Mouse (Mus musculus): ENCODE data around the gene Traf5.

The Traf5 gene

DNA sequence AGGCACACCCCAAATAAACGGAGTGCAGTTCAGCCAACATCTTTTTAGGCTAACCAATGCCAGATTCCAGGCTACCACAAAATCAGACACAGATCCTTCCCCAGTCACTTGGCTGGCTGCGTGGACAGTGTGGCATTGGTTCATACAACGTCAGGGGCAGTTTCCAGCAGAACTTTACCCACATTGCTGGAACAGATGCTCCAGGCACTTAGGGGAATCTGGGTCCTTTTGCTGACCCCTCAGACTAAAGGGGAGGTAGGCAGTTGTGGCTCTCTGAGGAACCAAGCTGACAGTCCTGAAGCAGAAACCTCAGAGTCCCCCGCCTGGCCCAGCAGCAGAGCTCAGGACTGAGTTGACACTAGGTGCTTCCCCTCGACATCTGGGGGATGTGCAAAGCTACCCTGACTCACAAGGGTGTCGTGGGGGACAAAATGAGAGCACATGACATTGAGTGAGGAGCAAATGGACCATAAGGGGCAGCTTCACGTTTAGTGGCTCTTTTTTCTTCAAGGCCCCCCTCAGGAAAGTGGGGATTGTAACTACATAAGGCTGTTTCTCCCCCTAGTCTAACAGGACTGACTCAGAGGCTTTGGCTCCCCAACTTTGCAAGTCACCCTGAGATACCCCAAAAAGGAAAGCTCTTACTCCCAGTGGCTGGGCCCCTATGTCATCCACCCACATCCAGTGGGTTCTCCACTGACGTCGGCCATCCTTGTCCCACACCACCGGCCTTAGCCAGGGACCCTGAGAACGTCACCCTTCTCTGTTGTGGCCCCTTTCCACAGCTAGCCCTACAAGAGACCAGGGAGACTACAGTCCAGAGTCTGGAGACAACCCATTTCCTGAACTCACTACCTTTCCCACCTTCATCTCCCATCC lies 1.4 kb downstream of the Traf5 start:
- no peak for DNase-seq

DNA sequence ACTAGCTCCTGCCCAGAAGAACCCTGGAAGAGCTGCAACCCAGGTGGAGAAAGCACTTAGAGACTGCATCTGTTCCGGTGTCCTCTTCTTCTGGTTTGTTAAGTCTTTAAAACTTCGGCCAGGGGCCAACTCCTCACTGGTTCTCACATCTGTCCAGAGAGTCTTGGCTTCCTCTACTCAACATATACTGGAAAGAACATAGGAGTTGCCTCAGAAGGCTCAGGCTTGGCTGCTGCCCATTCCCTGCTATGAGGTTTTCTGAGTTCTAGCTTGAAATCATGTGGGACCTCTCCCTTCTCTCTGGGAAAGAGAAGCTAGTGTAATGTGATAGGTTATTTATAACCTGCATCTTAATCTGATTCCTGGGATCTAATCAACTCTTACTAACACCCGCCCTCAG lies 2.1 kb downstream of the Traf5 start:
- DNase-seq = no peak

DNA sequence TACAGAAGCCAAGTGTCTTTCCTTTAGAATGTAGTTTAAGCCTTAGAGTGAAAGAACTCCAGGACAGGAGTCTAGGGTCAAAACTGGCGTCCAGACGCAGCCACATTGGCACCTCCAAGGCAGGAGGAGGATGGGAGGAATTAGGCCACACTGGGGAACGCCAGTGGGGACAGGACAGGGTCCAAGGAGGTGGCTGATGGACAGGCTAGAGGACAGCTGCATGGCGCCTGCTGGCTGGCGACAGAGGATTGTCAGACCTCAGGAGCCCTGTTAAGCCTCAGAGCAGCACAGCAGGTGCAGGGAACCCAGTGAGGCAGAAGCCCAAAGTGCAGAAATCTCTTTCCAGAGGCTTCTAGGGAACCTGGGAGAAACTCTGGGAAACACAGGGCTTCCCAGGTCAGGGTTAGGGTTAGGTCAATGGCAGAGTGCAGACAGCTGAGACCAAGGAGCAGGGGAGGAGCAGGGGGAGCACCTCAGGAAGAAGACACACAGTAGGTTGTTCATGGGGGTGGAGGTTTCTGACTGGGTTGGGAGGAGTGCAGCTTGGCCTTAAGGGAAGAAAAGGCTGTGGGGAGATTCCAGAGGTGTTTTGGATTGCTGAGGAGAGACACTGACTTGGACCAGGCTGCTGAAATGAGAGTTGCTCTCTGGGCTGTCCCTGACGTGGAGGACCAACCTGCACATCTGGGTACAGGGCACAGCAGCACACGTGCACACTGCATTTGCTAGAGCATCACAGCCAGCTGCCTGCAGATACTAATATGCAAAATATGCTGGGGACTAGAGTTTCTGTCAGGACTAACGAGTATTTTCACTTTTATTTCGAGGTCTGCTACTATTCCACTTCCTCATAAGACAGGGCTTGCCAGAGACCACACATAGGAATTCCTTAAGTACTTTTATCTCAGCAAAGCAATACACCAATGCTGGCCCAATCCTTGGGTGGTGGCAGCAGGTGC lies 2.9 kb downstream of the Traf5 start:
- no peak for DNase-seq

DNA sequence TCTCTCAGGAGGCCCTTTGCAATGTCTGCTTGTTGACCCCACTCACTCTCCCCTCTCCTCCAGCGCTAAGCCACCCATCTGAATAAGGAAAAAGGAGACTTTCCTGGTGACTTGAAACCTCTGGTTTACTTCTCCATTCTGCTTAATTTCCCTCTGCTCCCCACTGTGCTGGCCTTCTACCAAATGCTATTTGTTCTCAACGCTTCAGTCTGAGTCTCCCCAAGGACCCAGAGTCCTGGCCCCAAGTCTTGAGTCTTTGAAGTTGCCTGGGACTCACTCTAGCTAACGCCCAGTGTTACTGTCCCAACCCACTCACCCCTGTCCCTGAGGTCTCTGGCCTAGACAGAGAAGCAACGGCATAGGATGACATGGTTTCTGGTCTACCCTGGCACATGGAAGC lies 4.3 kb downstream of the Traf5 start:
- DNase-seq = no peak

DNA sequence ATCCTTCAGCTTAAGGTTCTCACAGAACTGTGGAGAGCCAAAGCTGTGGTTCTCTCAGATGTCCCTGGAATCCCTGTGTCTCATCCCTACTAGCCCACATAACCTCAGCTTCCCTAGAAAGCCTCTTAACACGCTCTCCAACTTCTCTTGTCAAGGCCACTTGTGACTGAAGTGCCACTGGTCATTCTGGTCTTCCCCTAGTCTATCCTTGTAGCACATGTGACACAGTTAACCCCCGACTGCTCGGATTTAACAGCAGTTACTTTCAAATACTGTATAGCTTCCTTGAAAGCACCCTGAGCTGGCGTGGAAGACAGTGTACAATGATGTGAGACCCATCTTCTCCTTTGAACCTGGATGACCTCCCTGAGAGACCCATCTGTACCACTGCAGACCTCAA lies 5.3 kb downstream of the Traf5 start:
- no peak for DNase-seq

DNA sequence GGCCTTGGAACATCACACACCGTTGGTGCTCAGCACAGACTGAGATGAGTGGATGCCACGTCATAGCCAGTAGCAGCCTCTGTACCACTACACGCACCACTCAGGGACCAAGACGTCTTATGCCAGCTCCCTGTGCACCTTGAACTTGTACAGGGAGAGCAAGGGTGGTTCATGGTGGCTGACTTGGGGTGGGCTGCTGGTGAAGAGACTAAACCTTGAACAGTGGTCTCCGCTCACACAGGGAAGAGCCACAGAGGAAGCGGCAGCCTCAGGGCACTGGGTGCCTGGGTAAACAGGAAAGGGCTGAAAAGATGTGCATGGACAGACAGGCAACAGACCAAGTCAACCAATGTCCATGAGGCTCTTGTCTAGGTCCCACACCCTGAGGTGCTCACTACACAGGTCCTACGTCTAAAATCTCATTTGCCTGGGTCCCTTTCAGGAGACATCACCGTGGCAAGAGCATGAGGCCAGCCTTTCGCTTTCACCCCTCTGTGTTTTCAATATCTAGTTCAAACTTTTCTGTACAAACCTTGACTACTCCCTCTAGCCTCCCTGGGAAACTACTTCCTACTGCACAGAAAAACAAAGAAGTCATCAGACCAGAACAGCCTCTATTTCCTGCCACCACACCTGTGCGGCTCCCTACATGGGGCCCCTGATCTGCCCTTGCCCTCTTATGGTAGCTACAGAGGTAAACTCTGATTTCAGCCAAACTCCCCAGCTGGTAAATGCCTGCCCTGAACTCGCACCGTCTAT lies 5.9 kb downstream of the Traf5 start:
- no peak for DNase-seq

DNA sequence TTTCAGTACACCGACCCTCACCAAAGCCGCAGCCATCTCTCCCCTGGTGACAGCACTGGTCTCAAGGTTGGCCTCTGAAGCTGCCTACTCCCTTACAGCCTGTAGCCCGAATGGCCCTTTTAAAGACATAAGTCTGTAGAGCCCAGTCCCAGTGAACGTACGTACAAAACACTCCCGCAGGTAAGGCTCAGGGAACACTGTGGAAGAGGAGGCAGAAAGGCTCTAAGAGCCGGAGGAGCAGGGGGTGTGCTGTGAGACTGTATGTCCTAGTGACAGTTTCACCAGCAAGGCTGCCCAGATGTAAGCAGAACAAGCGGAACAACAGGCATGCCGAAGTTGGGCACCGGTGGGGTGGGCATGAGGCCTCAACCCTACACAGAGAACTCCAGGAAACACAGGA lies 7.1 kb downstream of the Traf5 start:
- DNase-seq = no peak

DNA sequence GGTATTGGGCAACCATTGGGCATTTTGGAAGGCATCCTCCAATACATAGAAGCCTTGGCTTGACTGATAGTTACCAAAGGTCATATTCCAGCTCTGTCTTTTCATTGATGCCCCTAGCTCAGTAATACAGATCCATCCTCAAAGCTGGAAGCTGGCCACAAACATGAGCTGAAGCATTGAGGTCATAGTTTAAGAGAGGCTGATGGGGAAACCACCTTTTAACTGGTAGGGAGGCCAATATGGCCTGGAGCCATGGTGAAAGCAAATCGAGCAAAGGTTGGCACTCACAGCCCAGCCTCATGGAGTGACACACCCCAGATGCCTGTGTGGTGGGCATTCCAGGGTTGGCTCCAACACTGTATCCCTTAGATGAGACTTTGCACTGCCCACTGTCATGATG lies 9.7 kb downstream of the Traf5 start:
- DNase-seq = no peak

DNA sequence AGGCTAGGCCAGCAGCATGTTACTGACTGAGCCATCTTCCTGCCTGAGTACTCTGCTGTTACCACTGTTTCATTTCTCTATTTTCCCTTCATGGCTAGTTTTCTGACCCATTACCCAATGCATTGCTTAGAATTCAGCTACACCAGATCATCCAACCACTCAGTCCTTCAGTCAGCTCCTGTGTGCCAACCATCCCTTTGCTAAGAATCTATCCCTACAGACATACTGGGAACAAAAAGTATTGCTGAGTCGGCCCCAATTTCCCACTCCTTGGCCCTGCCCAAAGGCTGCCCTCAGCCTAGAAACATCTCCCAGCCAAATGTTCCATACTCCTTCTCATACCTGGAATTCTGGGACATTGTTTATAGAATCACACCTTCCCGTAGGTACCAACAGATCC lies 11.2 kb downstream of the Traf5 start:
- DNase-seq = no peak

DNA sequence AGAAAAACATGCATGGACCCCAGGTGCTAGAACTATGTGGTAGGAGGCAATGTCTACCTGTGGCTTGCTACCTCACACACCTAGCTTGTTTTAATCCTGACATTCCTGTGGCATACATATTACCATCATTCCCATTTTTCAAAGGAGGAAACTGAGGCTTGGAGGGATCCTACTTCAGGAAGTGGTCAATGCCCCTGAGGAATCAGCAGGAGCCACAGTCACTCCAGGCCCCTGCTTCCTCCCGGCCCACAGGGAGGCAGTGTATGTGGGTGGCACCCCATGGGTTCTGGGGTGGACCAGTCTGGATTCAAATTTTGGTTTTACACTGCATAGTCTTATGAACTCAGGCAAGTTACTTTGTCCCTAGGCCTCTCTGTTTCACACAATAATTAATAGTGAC lies 13.2 kb downstream of the Traf5 start:
- no peak for DNase-seq

DNA sequence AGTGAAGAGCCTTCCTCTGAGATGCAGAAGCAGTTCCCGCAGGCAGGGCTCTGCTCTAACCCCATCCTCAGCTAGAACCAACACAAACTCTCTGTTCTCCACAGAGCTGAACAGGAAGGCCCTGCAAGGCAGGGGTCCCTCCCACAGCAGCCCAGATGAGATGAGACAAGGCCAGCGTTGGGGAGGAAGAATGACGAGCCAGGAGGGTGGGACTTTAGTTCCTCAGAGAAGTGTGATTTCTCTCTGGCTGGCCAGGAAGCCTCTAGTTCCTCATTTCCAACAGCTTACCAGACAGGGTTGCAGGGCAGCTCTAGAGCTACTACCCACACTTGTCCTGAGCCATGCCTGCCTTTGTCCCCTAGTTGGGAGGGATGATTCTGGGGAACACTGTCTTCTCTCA lies 14.0 kb downstream of the Traf5 start:
- peak; percentile 36 for DNase-seq

DNA sequence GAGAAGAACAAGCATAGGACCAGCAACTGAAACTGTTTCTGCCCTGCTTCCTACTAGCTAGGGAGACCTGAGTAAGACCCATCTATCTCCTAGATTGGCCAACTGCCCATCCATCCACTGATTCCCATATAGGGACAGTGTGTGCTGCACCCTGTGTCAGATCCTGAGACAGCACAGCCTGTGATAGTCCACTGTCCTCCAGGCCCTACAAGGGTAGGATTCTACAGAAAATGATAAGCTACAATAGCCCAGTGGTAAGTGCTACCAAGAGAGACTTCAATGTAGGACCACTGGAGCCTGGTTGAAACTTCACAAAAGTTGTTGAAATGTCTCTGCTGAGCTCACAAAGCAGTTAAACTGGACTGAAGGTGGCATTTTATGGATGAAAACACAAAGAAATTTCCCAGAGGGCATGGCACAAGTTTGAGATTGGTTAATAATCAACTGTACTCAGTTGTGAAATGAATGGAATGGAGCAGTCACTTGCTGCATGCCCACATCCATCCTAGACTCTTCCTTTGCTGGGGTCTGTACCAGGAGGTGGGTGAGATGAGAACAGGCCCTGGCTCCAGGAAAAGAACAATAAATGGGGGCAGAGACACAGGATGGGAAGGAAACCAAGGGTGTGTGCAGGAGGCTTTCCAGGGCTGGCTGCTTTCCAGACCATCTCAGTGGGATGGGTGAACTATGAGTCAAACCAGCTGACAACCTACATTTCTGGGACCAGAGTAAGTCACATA lies 15.4 kb downstream of the Traf5 start:
- DNase-seq = no peak

DNA sequence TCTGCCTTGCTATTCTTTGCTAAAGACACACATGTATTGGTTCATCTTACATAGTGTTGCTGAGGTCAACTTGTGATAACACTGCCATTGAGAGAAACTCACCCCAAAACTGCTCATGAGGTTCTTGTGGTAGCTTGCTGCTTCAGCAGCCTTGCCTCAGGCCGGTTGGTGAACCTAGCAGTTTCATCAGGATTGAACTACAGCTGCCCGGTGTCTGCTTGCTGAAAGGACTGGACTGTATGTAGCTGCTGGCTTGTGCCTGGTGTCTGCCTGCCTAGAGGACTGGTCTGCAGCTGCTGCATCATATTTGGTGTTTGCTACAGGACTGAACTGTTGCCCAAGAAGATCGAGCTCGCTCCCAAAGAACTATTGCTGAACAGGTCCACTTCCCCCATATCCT lies 16.3 kb downstream of the Traf5 start:
- no peak for DNase-seq

DNA sequence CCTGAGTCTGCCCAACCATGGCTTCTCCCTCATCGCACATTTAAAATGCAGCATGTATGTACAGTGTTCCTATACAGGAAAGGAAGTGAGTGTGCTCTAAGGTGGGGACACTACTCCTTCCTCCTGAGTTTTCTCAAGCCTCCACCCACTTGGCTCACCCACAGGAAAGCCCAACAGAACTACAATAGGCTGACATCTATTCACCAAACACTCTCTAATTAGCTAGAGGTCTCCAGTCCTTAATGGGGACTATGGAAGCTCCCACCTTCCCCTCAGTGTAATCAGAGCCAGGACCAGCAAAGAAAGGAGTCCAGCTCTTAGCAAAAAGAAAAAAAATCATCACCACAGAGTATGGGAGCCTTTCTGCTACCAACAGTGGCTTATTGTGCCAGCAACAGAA lies 17.5 kb downstream of the Traf5 start:
- no peak for DNase-seq

DNA sequence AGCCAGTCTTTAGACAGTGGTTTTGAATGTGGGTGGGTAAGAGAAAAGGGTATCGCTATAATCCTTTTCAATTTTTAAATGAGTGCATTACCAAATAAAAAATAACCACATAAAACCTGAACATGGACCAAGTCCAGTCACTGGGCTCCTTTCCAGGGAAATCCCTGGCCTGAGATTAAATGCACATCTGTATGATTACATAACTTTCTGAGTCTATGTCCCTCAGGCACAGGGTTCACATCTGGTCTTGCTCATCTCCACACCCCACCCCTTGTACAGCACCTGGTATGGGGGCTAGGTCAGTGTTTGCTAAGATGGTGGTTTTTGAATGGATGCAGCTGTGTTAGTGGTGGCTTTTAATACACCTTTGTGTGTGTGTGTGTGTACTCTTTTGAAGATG lies 19.9 kb downstream of the Traf5 start:
- no peak for DNase-seq

DNA sequence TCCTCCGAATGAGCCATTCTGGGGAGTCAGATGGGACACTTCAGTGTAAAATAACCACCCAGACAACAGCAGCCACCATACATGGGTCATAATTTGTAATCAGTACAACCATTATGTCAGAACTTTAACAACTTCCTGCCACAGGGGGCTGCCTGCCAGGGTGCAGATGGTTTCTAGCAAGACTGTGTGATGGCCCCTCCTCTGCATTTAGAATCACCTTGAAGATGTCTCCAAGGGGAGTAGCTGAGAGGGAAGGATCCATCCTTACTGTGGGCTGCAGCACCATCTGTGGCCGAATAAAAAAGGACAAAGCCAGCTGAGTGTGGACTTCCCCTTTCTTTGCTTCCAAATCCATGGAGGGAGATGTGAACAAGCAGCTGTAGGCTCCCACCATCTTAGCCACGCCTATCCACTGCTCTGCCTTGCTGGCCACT lies 21.7 kb downstream of the Traf5 start:
- no peak for DNase-seq

DNA sequence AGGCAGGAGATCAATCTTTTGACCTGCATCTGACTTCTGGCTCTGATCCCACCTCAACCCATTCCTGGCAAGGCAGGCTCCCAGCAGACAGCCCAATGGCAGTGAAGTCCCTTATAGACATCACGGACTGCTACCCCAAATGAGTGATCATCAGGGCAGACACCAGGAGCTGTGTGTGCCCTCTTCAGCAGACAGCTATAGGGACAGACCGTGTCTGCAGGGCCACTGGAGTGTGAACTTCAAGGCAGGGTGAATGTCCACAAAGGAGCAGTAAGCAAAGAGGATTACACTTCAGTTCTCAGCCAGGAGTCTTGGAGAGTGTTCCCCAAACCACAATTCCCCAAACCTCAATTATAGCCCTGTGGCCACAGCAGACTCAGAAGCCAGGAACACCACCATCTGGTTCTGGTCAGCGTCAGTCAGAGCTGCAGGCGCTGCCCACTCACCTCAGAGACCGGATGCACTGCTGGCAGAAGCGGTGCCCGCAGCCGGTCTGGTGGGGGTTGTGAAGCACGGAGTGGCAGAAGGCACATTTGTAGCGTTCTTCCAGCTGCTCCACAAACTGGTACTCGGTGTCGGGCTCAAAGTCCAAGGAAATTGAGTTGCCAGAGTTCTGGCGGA lies 22.3 kb downstream of the Traf5 start:
- DNase-seq = no peak

DNA sequence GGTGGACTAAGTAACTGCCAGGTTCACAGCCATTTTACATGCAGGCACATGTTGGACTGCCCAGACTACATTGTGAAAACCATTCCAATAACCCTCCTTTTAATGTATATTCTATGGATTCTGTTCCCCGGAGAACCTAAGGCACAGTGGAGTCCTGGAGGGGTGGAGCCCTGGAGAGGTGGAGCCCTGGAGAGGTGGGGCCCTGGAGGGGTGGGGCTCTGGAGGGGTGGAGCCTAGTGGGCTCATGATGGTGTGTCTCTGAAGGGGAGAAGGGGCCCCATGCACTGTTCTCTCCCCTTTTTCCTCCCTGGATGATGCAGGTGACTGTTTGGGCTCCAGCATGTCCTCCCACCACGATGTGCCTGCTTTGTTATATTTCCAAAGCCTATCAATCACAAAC lies 24.2 kb downstream of the Traf5 start:
- DNase-seq = peak; percentile 58

DNA sequence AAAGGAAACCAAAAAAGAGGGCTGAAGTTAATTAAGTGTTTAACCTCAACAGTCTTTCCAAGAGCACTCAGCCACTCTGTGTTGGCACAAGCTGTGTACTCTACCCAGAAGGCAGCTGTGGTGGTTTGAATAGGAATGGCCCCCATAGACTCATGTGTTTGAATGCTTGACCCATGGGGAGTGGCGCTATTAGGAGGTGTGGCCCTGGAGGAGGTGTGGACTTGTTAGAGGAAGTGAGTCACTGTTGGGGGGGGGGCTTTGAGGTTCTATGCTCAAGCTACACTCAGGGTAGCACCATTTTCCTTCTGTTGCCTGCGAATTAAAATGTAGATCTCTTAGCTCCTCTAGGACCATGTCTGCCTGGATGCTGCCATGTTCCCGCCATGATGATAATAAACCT lies 25.4 kb downstream of the Traf5 start:
- DNase-seq = no peak

DNA sequence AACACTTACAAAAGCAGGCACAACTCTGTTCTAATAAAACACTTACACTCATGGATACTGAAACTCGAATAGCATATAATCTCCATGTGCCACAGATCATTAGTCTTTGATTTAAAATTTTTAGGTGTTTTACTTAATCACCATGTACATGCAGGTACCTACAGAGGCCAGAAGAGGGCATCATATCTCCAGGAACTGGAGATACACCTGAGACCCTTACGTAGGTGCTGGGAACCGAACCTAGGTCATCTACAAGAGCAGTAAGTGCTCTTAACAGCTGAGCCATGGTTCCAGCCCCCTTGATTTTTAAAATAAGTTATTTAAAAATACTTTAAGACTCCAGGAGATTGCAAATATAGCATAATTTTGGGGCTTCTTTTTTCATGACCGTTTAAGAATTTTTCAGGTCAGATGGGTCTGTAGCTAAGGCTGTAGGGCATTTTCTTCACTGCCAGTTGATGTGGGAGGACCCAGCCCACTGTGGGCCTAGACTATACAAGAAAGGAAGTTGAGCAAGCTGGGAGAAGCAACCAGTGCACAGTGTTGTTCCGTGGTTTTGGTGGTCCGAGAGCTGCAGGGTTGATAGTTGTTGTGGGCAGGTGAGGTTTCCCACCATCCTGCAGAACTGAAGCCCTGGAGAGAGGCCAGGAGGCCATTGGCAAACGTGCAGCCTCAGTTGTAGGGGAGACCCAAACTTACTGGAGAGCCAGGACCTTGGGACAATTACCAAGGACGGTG lies 29.0 kb downstream of the Traf5 start:
- DNase-seq = no peak

DNA sequence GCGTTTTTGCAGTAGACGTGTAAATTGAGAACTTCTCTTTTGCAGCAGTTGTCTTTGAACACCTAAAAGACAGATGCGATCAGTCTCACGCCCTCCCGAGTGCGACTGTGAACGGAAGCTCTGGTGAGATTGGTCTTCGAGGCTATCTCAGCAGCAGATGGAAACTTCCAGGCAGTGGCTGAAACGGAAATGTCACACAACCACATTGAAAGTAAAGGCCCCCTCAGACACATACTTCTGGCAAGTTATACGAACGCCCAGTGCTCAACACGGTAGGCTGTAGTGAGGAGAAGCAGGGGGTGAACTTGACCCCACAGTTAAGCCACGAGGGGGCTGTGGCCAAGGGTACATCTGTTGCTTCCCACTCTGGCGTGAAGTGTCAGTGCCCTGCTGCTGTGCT lies 29.7 kb downstream of the Traf5 start:
- DNase-seq = no peak
